Mouse (Mus musculus): ENCODE measurements around the gene Nudt1. TPM values are rescaled to one million over a fixed set of nuclear protein-coding genes. Genes with fewer than 3 reads are reported as not detected.

The Nudt1 gene
- polyA plus RNA-seq, 1 experiment from 2014 or later, result 26.5 TPM

- Histone ChIP-seq H3K36me3 (replicated peaks; ENCODE audit: control insufficient read depth, insufficient read depth) (peaks cover 37% of the 10 kb centered on the region), H3K27me3 (ENCODE audit: control insufficient read depth, insufficient read depth, low read length) (no peaks in the 10 kb centered on the region), H3K9me3 (ENCODE audit: control insufficient read depth, low read length) (no peaks in the 10 kb centered on the region), H3K27ac (no peak overlapping the region), H3K9ac (no peak overlapping the region), H3K4me3 (replicated peaks; ENCODE audit: low read length) (no peak overlapping the region), H3K4me1 (replicated peaks; ENCODE audit: control insufficient read depth, insufficient read depth, low read length) (no peaks in the 10 kb centered on the region), H3K4me2 (replicated peaks) (no peak overlapping the region)
- 81% methylated on average over 1 of the region's 1 CpGs for WGBS
- ATAC-seq (ENCODE audit: low FRiP score) (peak; percentile 70; the same call in 1 of the 2 replicates), DNase-seq (ENCODE audit: low spot score) (peak; percentile 84)
These were observed 29.3 kb upstream of the Nudt1 start for GRCm38 (mm10) chr5:140292152-140292551.

GRCm38 (mm10) chr5:140298291-140298690 is 23.2 kb upstream of the Nudt1 start:
- Histone ChIP-seq H3K4me1 (replicated peaks; ENCODE audit: control insufficient read depth, insufficient read depth, low read length) (no peaks in the 10 kb centered on the region), H3K27me3 (ENCODE audit: control insufficient read depth, insufficient read depth, low read length) (no peaks in the 10 kb centered on the region), H3K4me3 (replicated peaks; ENCODE audit: low read length) (no peak overlapping the region), H3K9ac (no peak overlapping the region), H3K4me2 (replicated peaks) (no peak overlapping the region), H3K36me3 (replicated peaks; ENCODE audit: control insufficient read depth, insufficient read depth) (peaks cover 61% of the 10 kb centered on the region), H3K27ac (no peak overlapping the region), H3K9me3 (ENCODE audit: control insufficient read depth, low read length) (no peaks in the 10 kb centered on the region)
- DNase-seq (ENCODE audit: low spot score), result no peak
- 91% methylated on average over 4 of the region's 4 CpGs for WGBS
- ATAC-seq (ENCODE audit: low FRiP score), result no peak

DNA sequence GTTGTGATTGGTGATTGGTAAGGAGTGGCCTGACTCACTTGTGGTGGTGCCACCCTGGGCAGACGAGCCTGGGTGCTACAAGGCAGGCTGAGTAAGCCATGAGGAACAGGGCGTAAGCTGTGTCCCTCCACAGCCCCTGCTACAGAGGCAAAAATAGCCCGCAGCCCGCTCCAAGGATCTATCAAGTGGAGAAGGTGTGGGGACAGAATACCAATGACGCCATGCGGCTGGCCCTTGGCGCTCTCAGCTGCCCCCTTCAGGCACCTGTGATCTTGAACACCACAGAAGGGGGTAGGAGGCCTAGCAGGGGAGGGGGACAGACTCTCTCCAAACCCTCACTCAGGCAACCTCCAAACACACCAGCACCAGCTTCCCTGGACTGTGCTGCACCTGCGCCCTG is 15.4 kb upstream of the Nudt1 start:
- no peak overlapping the region for H3K4me2 ChIP-seq (replicated peaks)
- 79% methylated on average over 8 of the region's 8 CpGs for WGBS
- no peaks in the 10 kb centered on the region for H3K4me1 ChIP-seq (replicated peaks; ENCODE audit: control insufficient read depth, insufficient read depth, low read length)
- H3K36me3 ChIP-seq (replicated peaks; ENCODE audit: control insufficient read depth, insufficient read depth), result peaks cover 75% of the 10 kb centered on the region
- DNase-seq (ENCODE audit: low spot score), result no peak
- no peaks in the 10 kb centered on the region for H3K9me3 ChIP-seq (ENCODE audit: control insufficient read depth, low read length)
- no peaks in the 10 kb centered on the region for H3K27me3 ChIP-seq (ENCODE audit: control insufficient read depth, insufficient read depth, low read length)
- no peak; the same call in 1 of the 2 replicates for ATAC-seq (ENCODE audit: low FRiP score)
- no peak overlapping the region for H3K4me3 ChIP-seq (replicated peaks; ENCODE audit: low read length)
- no peak overlapping the region for H3K27ac ChIP-seq
- no peak overlapping the region for H3K9ac ChIP-seq

GRCm38 (mm10) chr5:140307602-140308001 is 13.9 kb upstream of the Nudt1 start:
- ATAC-seq (ENCODE audit: low FRiP score) (no peak), DNase-seq (ENCODE audit: low spot score) (no peak)
- 90% methylated on average over 14 of the region's 14 CpGs for WGBS
- Histone ChIP-seq H3K9me3 (ENCODE audit: control insufficient read depth, low read length) (no peaks in the 10 kb centered on the region), H3K9ac (no peak overlapping the region), H3K4me1 (replicated peaks; ENCODE audit: control insufficient read depth, insufficient read depth, low read length) (no peaks in the 10 kb centered on the region), H3K27ac (no peak overlapping the region), H3K4me2 (replicated peaks) (no peak overlapping the region), H3K27me3 (ENCODE audit: control insufficient read depth, insufficient read depth, low read length) (no peaks in the 10 kb centered on the region), H3K36me3 (replicated peaks; ENCODE audit: control insufficient read depth, insufficient read depth) (peaks cover 74% of the 10 kb centered on the region), H3K4me3 (replicated peaks; ENCODE audit: low read length) (no peak overlapping the region)

DNA sequence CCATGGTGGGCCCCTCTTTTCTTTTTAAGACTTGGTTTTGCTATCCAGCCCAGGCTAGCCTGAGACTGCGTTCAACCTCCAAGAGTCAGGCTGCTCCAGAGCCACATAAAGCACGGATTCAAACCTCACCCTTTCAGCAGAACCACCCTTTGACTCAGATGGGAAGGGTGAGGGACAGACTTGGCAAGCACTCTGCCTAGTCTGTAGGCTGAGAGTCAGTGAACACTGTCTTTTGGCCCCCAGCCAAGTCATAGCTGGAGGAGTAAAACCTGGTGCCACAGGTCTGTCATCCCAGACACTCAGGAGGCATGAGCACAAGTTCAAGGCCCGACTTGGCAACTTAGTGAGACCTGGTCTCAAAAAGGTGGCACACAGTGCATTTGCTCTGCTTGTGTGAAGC is 4.7 kb upstream of the Nudt1 start:
- no peak overlapping the region for H3K4me2 ChIP-seq (replicated peaks)
- no peaks in the 10 kb centered on the region for H3K9me3 ChIP-seq (ENCODE audit: control insufficient read depth, low read length)
- no peaks in the 10 kb centered on the region for H3K27me3 ChIP-seq (ENCODE audit: control insufficient read depth, insufficient read depth, low read length)
- H3K36me3 ChIP-seq (replicated peaks; ENCODE audit: control insufficient read depth, insufficient read depth), result peaks cover 24% of the 10 kb centered on the region
- peaks cover 9% of the 10 kb centered on the region for H3K4me1 ChIP-seq (replicated peaks; ENCODE audit: control insufficient read depth, insufficient read depth, low read length)
- ATAC-seq (ENCODE audit: low FRiP score) (no peak), DNase-seq (ENCODE audit: low spot score) (no peak)
- no peak overlapping the region for H3K4me3 ChIP-seq (replicated peaks; ENCODE audit: low read length)
- no peak overlapping the region for H3K27ac ChIP-seq
- H3K9ac ChIP-seq, result no peak overlapping the region
- 89% methylated on average over 3 of the region's 3 CpGs for WGBS

DNA sequence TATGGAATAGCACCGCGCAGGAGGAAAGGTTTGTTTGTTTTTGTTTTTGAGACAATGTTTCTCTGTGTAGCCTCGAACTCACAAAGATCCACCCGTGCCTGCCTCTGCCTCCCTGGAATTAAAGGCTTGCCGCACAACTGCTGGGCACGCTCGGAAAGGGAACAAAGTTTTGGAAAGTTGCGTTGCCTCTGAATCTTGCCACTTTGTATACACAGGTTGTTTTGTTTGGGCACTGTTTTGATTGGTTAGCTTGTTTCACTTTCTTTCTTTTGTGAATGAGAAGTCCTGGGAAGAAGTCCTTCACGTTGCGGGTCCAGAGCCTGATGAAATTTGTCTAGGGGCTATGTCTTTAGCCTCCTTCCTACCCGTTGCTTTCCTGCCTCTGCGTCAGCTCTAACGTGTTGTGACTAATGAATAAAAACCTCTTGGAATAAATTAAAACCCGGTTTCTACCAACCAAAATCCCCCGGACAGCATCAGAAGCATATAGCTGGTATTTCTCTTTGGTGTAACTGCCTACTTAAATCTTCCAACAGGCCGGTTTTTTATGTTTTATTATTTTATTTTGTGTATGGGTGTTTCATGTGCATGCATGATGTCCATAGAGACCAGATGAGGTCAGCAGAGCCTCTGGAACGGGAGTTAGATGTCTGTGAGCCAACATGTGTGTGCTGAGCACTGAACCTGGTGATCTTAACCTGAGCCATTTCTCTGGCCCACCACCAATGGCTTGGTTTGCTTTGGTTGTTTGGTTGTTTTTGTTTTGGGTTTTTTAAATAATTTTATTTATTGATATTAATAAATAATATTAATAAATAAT is 510 bp downstream of the Nudt1 start:
- Histone ChIP-seq H3K36me3 (replicated peaks; ENCODE audit: control insufficient read depth, insufficient read depth) (0 out of 2 replicates have a peak, but pooled peaks cover 6% of the 10 kb centered on the region), H3K4me2 (replicated peaks) (peak overlapping the region; percentile 87), H3K9me3 (ENCODE audit: control insufficient read depth, low read length) (no peaks in the 10 kb centered on the region), H3K27ac (peak overlapping the region; percentile 74), H3K4me1 (replicated peaks; ENCODE audit: control insufficient read depth, insufficient read depth, low read length) (peaks cover 9% of the 10 kb centered on the region), H3K9ac (peak overlapping the region; percentile 98), H3K4me3 (replicated peaks; ENCODE audit: low read length) (peak overlapping the region; percentile 89), H3K27me3 (ENCODE audit: control insufficient read depth, insufficient read depth, low read length) (no peaks in the 10 kb centered on the region)
- ATAC-seq (ENCODE audit: low FRiP score), result peak; percentile 12; the same call in 1 of the 2 replicates
- no peak for DNase-seq (ENCODE audit: low spot score)
- 2% methylated on average over 17 of the region's 17 CpGs for WGBS

- no peak for DNase-seq (ENCODE audit: low spot score)
- H3K9me3 ChIP-seq (ENCODE audit: control insufficient read depth, low read length), result no peaks in the 10 kb centered on the region
These were observed 2.6 kb downstream of the Nudt1 start for GRCm38 (mm10) chr5:140324058-140324457.

GRCm38 (mm10) chr5:140331615-140332512 is 10.4 kb downstream of the Nudt1 start, which contains the start of gene Mrm2:
TSS of gene Mrm2 (minus strand) at chr5:140331898.
- ATAC-seq (ENCODE audit: low FRiP score) (peak; percentile 84), DNase-seq (ENCODE audit: low spot score) (peak; percentile 81)
- Histone ChIP-seq H3K27me3 (ENCODE audit: control insufficient read depth, insufficient read depth, low read length) (no peaks in the 10 kb centered on the region), H3K4me3 (replicated peaks; ENCODE audit: low read length) (peak within 1 kb of the TSS; percentile 55), H3K36me3 (replicated peaks; ENCODE audit: control insufficient read depth, insufficient read depth) (peaks cover 22% of the 10 kb centered on the region), H3K9ac (peak within 1 kb of the TSS; percentile 75), H3K4me2 (replicated peaks) (peak within 1 kb of the TSS; percentile 89), H3K27ac (peak within 1 kb of the TSS; percentile 66), H3K9me3 (ENCODE audit: control insufficient read depth, low read length) (no peaks in the 10 kb centered on the region), H3K4me1 (replicated peaks; ENCODE audit: control insufficient read depth, insufficient read depth, low read length) (peaks cover 11% of the 10 kb centered on the region)
- WGBS, result 1% methylated on average over 39 of the region's 39 CpGs

More at GRCm38 (mm10) chr5:140324058-140324457, 2.6 kb downstream of the Nudt1 start:
- Histone ChIP-seq H3K4me3 (replicated peaks; ENCODE audit: low read length) (no peak overlapping the region), H3K4me1 (replicated peaks; ENCODE audit: control insufficient read depth, insufficient read depth, low read length) (peaks cover 9% of the 10 kb centered on the region), H3K9ac (no peak overlapping the region), H3K4me2 (replicated peaks) (no peak overlapping the region), H3K27me3 (ENCODE audit: control insufficient read depth, insufficient read depth, low read length) (no peaks in the 10 kb centered on the region), H3K36me3 (replicated peaks; ENCODE audit: control insufficient read depth, insufficient read depth) (peaks cover 19% of the 10 kb centered on the region), H3K27ac (no peak overlapping the region)
- no peak for ATAC-seq (ENCODE audit: low FRiP score)
- WGBS, result 95% methylated on average over 5 of the region's 5 CpGs

DNA sequence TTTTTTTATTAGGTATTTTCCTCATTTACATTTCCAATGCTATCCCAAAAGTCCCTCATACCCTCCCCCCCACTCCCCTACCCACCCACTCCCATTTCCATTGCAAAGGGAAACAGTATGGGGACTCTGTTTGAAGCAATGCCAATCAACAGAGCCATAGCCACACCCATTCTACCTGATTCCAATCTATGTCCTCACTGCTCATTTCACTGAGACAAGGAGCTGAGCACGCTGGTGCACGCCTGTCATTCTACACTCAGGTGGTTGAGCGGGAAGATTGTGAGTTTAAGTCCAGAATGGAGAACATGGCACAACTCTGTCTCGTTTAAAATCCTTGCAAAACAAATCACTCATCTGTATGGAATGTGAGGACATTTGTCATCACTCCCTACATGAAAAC is 11.1 kb downstream of the Nudt1 start:
- H3K4me2 ChIP-seq (replicated peaks), result peak overlapping the region; percentile 89

More for the DNA sequence above, 11.1 kb downstream of the Nudt1 start:
- Histone ChIP-seq H3K27ac (no peak overlapping the region), H3K27me3 (ENCODE audit: control insufficient read depth, insufficient read depth, low read length) (no peaks in the 10 kb centered on the region), H3K4me3 (replicated peaks; ENCODE audit: low read length) (no peak overlapping the region), H3K4me1 (replicated peaks; ENCODE audit: control insufficient read depth, insufficient read depth, low read length) (peaks cover 11% of the 10 kb centered on the region), H3K36me3 (replicated peaks; ENCODE audit: control insufficient read depth, insufficient read depth) (peaks cover 19% of the 10 kb centered on the region), H3K9ac (no peak overlapping the region), H3K9me3 (ENCODE audit: control insufficient read depth, low read length) (no peaks in the 10 kb centered on the region)
- ATAC-seq (ENCODE audit: low FRiP score) (no peak), DNase-seq (ENCODE audit: low spot score) (no peak)
- WGBS, result 59% methylated on average over 4 of the region's 4 CpGs

Measured in hindbrain, embryonic 14.5 days (tissue).